10 mouse cellular contexts compared by ENCODE assay signal in genomic region chr6:119037815-119038214, GRCm38 (mm10).
DNase-seq lines count a peak whose midpoint lies in the region; ATAC-seq and TF ChIP-seq lines count a peak whose summit lies in the region.
"Had no signal": no experiment of that assay in that cellular context is flagged by ENCODE, and none has a peak within 500 bp of the region (broad histone marks: within the 10 kb centered on the region; RNA-seq: fewer than 3 reads in every experiment).

No protein-coding gene starts in this region.

- H3K9ac ChIP-seq in forebrain, embryonic 14.5 days (ENCODE audit: low read length): no peak overlapping the region
- no peak overlapping the region for H3K9ac ChIP-seq in forebrain, embryonic 11.5 days (ENCODE audit: low read length)
- no peak overlapping the region for H3K9ac ChIP-seq in heart, embryonic 16.5 days (ENCODE audit: low read length)
- H3K9ac ChIP-seq: limb, embryonic 12.5 days had no signal

- no peaks in the 10 kb centered on the region for H3K27me3 ChIP-seq in forebrain, embryonic 14.5 days (replicated peaks; ENCODE audit: control insufficient read depth, insufficient read depth, low read length)
- no peaks in the 10 kb centered on the region for H3K27me3 ChIP-seq in forebrain, embryonic 11.5 days (ENCODE audit: control insufficient read depth, insufficient read depth, low read length)
- no peaks in the 10 kb centered on the region for H3K27me3 ChIP-seq in heart, embryonic 16.5 days (ENCODE audit: control insufficient read depth, insufficient read depth, low read length)
- no peaks in the 10 kb centered on the region for H3K27me3 ChIP-seq in small intestine, adult 2 months (ENCODE audit: control insufficient read depth, insufficient read depth, low read length)
- H3K27me3 ChIP-seq: limb, embryonic 12.5 days had no signal

- H3K27ac ChIP-seq in forebrain, embryonic 14.5 days (ENCODE audit: low read depth, low read length): no peak overlapping the region
- no peak overlapping the region for H3K27ac ChIP-seq in forebrain, embryonic 11.5 days (ENCODE audit: low read depth, low read length)
- peak overlapping the region; percentile 36 for H3K27ac ChIP-seq in heart, embryonic 16.5 days (ENCODE audit: low read length)
- H3K27ac ChIP-seq in small intestine, adult 2 months (ENCODE audit: insufficient read depth, low read depth, low read length): 0 out of 2 replicates have a peak overlapping the region, but pooled peaks have one; percentile 1
- H3K27ac ChIP-seq: limb, embryonic 12.5 days had no signal

- H3K36me3 ChIP-seq in forebrain, embryonic 14.5 days (ENCODE audit: control insufficient read depth, insufficient read depth, low read length): no peaks in the 10 kb centered on the region
- H3K36me3 ChIP-seq in forebrain, embryonic 11.5 days (ENCODE audit: control insufficient read depth, insufficient read depth, low read length): no peaks in the 10 kb centered on the region
- peaks cover 9% of the 10 kb centered on the region; the same call in 1 of the 2 replicates for H3K36me3 ChIP-seq in heart, embryonic 16.5 days (ENCODE audit: control insufficient read depth, insufficient read depth)
- H3K36me3 ChIP-seq in small intestine, adult 2 months (ENCODE audit: control insufficient read depth, insufficient read depth, low read length): no peaks in the 10 kb centered on the region

- H3K4me3 ChIP-seq in forebrain, embryonic 14.5 days (ENCODE audit: low read depth, low read length): no peak overlapping the region
- H3K4me3 ChIP-seq in forebrain, embryonic 11.5 days (ENCODE audit: low read depth, low read length): no peak overlapping the region
- H3K4me3 ChIP-seq in heart, embryonic 16.5 days (ENCODE audit: low read length): no peak overlapping the region
- no peak overlapping the region for H3K4me3 ChIP-seq in small intestine, adult 2 months (ENCODE audit: low read depth, low read length)
- H3K4me3 ChIP-seq: limb, embryonic 12.5 days; myocyte had no signal

- intact Hi-C loops in left cerebral cortex, postnatal 4 days (cut with DNase I): no loop called here
- intact Hi-C loops in left cerebral cortex, postnatal 25 days (cut with DNase I): no loop called here

- H3K9me3 ChIP-seq in forebrain, embryonic 14.5 days (replicated peaks; ENCODE audit: control insufficient read depth, low read length): no peaks in the 10 kb centered on the region
- H3K9me3 ChIP-seq in forebrain, embryonic 11.5 days (ENCODE audit: control insufficient read depth, low read length): no peaks in the 10 kb centered on the region; the same call in 1 of the 2 replicates
- H3K9me3 ChIP-seq in heart, embryonic 16.5 days (replicated peaks; ENCODE audit: control insufficient read depth, low read length): peaks cover 3% of the 10 kb centered on the region; the same call in 1 of the 2 replicates

- ATAC-seq in forebrain, embryonic 14.5 days: no peak
- no peak for ATAC-seq in forebrain, embryonic 11.5 days (replicated peaks; ENCODE audit: low FRiP score)
- no peak for ATAC-seq in heart, embryonic 16.5 days (replicated peaks; ENCODE audit: extremely low read depth, insufficient read depth, low FRiP score)

- WGBS in forebrain, embryonic 14.5 days: 73% methylated on average over 6 of the region's 6 CpGs
- 90% methylated on average over 6 of the region's 6 CpGs for WGBS in forebrain, embryonic 11.5 days
- WGBS in heart, embryonic 16.5 days: 48% methylated on average over 6 of the region's 6 CpGs
- 66% methylated on average over 6 of the region's 6 CpGs for WGBS in small intestine, adult 2 months

- TF ChIP-seq POLR2A in small intestine, adult 2 months (IDR thresholded peaks at IDR 0.05; ENCODE audit: low read depth, low read length): no peak

- H3K4me2 ChIP-seq in forebrain, embryonic 14.5 days (ENCODE audit: low read length): no peak overlapping the region
- no peak overlapping the region for H3K4me2 ChIP-seq in forebrain, embryonic 11.5 days (ENCODE audit: low read depth, low read length, severe bottlenecking)
- H3K4me2 ChIP-seq in heart, embryonic 16.5 days (ENCODE audit: low read depth, low read length): no peak overlapping the region
- H3K4me2 ChIP-seq: limb, embryonic 12.5 days had no signal

- peak; percentile 50 for DNase-seq in forebrain, embryonic 14.5 days (ENCODE audit: low spot score)
- no peak for DNase-seq in forebrain, embryonic 11.5 days (ENCODE audit: low spot score)
- DNase-seq in left cerebral cortex, postnatal 4 days: peak; percentile 44
- DNase-seq in left cerebral cortex, postnatal 25 days (ENCODE audit: low spot score in 2 of 2): no peak
- DNase-seq in urinary bladder, adult 2 months (ENCODE audit: low spot score): no peak
- DNase-seq in embryo, embryonic 10.5 days (ENCODE audit: low spot score): no peak

- TF ChIP-seq CTCF in small intestine, adult 2 months (IDR thresholded peaks at IDR 0.05; ENCODE audit: extremely low read depth, insufficient read length, insufficient replicate concordance, low read depth, low read length): no peak

- H3K4me1 ChIP-seq in forebrain, embryonic 14.5 days (ENCODE audit: control insufficient read depth, insufficient read depth, low read length): 0 out of 2 replicates have a peak, but pooled peaks cover 3% of the 10 kb centered on the region
- H3K4me1 ChIP-seq in forebrain, embryonic 11.5 days (replicated peaks; ENCODE audit: control insufficient read depth, insufficient read depth, low read length): no peaks in the 10 kb centered on the region
- H3K4me1 ChIP-seq in heart, embryonic 16.5 days (ENCODE audit: control insufficient read depth, insufficient read depth, low read length): peaks cover 66% of the 10 kb centered on the region
- H3K4me1 ChIP-seq in small intestine, adult 2 months (ENCODE audit: control insufficient read depth, insufficient read depth, insufficient read length, low read length): no peaks in the 10 kb centered on the region

Comparison
In these comparisons a context has a peak if more than half of its experiments do, and no peak if none do; other contexts are left out.
1. DNase-seq: peak in forebrain, embryonic 14.5 days (single experiment) and left cerebral cortex, postnatal 4 days (single experiment); none in forebrain, embryonic 11.5 days (single experiment), left cerebral cortex, postnatal 25 days (0 of 2), urinary bladder, adult 2 months (single experiment) and embryo, embryonic 10.5 days (single experiment).
2. H3K27ac ChIP-seq: peak in heart, embryonic 16.5 days (single experiment) and small intestine, adult 2 months (single experiment); none in forebrain, embryonic 14.5 days (single experiment) and forebrain, embryonic 11.5 days (single experiment).